Comparison of ENCODE assay signal across 8 mouse cellular contexts in genomic region chr6:83867598-83868585, GRCm38 (mm10). TPM values are rescaled to one million over a fixed set of nuclear protein-coding genes. Genes with fewer than 3 reads are reported as not detected.
DNase-seq lines count a peak whose midpoint lies in the region; ATAC-seq and TF ChIP-seq lines count a peak whose summit lies in the region.

No protein-coding gene starts in this region.

- 0 out of 2 replicates have a peak, but pooled peaks have one; percentile 42 for ATAC-seq in embryonic facial prominence, embryonic 11.5 days (replicated peaks; ENCODE audit: insufficient number of reproducible peaks, low FRiP score, low TSS enrichment, low read depth)
- ATAC-seq in limb, embryonic 14.5 days (ENCODE audit: low FRiP score, low read depth): no peak
- peak; percentile 61 for ATAC-seq in midbrain, embryonic 15.5 days (replicated peaks)

- H3K9ac ChIP-seq in embryonic facial prominence, embryonic 11.5 days (replicated peaks; ENCODE audit: low read length): peak overlapping the region; percentile 47
- H3K9ac ChIP-seq in limb, embryonic 14.5 days (ENCODE audit: low read depth, low read length, severe bottlenecking): peak overlapping the region; percentile 50; the same call in 1 of the 2 replicates
- H3K9ac ChIP-seq in midbrain, embryonic 15.5 days: peak overlapping the region; percentile 70

- no peaks in the 10 kb centered on the region for H3K9me3 ChIP-seq in embryonic facial prominence, embryonic 11.5 days (replicated peaks; ENCODE audit: control insufficient read depth, low read length)
- no peaks in the 10 kb centered on the region for H3K9me3 ChIP-seq in limb, embryonic 14.5 days (ENCODE audit: control insufficient read depth, low read length)
- H3K9me3 ChIP-seq in midbrain, embryonic 15.5 days: no peaks in the 10 kb centered on the region

- WGBS in embryonic facial prominence, embryonic 11.5 days: 3% methylated on average over 19 of the region's 19 CpGs
- 4% methylated on average over 19 of the region's 19 CpGs for WGBS in limb, embryonic 14.5 days
- WGBS in midbrain, embryonic 15.5 days: under 1% methylated on average over 19 of the region's 19 CpGs

- 0 out of 2 replicates have a peak, but pooled peaks cover 3% of the 10 kb centered on the region for H3K27me3 ChIP-seq in embryonic facial prominence, embryonic 11.5 days (ENCODE audit: control insufficient read depth, insufficient read depth, low read length)
- H3K27me3 ChIP-seq in limb, embryonic 14.5 days (ENCODE audit: control insufficient read depth, insufficient read depth, low read length): 0 out of 2 replicates have a peak, but pooled peaks cover 3% of the 10 kb centered on the region
- H3K27me3 ChIP-seq in midbrain, embryonic 15.5 days (replicated peaks): no peaks in the 10 kb centered on the region

- no peak for TF ChIP-seq POLR2A in limb, embryonic 14.5 days (IDR thresholded peaks at IDR 0.05; ENCODE audit: borderline replicate concordance, extremely low read depth, insufficient read depth, insufficient read length)

- H3K36me3 ChIP-seq in embryonic facial prominence, embryonic 11.5 days (replicated peaks; ENCODE audit: control insufficient read depth, insufficient read depth, low read depth, low read length): no peaks in the 10 kb centered on the region
- no peaks in the 10 kb centered on the region for H3K36me3 ChIP-seq in limb, embryonic 14.5 days (ENCODE audit: control insufficient read depth, insufficient read depth, low read length)
- no peaks in the 10 kb centered on the region for H3K36me3 ChIP-seq in midbrain, embryonic 15.5 days (replicated peaks)

- H3K27ac ChIP-seq in embryonic facial prominence, embryonic 11.5 days (replicated peaks; ENCODE audit: low read depth, low read length): no peak overlapping the region
- H3K27ac ChIP-seq in limb, embryonic 14.5 days (replicated peaks; ENCODE audit: low read depth, low read length): no peak overlapping the region
- H3K27ac ChIP-seq in midbrain, embryonic 15.5 days: peak overlapping the region; percentile 72; the same call in 1 of the 2 replicates

- peak; percentile 3 to 22 for DNase-seq in urinary bladder, adult 18-20 months (ENCODE audit: low spot score in 2 of 2)
- no peak for DNase-seq in urinary bladder, postnatal 10 days (ENCODE audit: low spot score)
- DNase-seq in embryonic facial prominence, embryonic 11.5 days (ENCODE audit: low spot score): peak; percentile 24
- DNase-seq in heart, adult 11 months: peak; percentile 98
- DNase-seq in kidney, adult 18-20 months: peak; percentile 30
- peak; percentile 9 for DNase-seq in limb, embryonic 14.5 days (ENCODE audit: low spot score)
- peak; percentile 8 to 21 for DNase-seq in spleen, postnatal 14 days (ENCODE audit: low spot score in 2 of 2)

- peak overlapping the region; percentile 60 for H3K4me3 ChIP-seq in embryonic facial prominence, embryonic 11.5 days (ENCODE audit: low read depth, low read length)
- peak overlapping the region; percentile 63 for H3K4me3 ChIP-seq in limb, embryonic 14.5 days (replicated peaks; ENCODE audit: low read length)
- peak overlapping the region; percentile 71 for H3K4me3 ChIP-seq in midbrain, embryonic 15.5 days

- H3K4me2 ChIP-seq in embryonic facial prominence, embryonic 11.5 days (ENCODE audit: low read depth, low read length): peak overlapping the region; percentile 94
- peak overlapping the region; percentile 100 for H3K4me2 ChIP-seq in limb, embryonic 14.5 days (replicated peaks; ENCODE audit: low read depth, low read length, severe bottlenecking)
- peak overlapping the region; percentile 90 for H3K4me2 ChIP-seq in midbrain, embryonic 15.5 days

- no peaks in the 10 kb centered on the region for H3K4me1 ChIP-seq in embryonic facial prominence, embryonic 11.5 days (ENCODE audit: control insufficient read depth, insufficient read depth, low read length)
- H3K4me1 ChIP-seq in limb, embryonic 14.5 days (ENCODE audit: control insufficient read depth, insufficient read depth, low read length): peaks cover 3% of the 10 kb centered on the region; the same call in 1 of the 2 replicates
- peaks cover 8% of the 10 kb centered on the region for H3K4me1 ChIP-seq in midbrain, embryonic 15.5 days

RNA-seq across cellular contexts. Expression of gene Zfp638, which starts 1.0 kb away (rescaled TPM):
- polyA plus RNA-seq in embryonic facial prominence, embryonic 11.5 days (2014; fragmentation: Nextera tagmentation; extraction: Ambion mirVana): 101 and 116 TPM in 2 replicates
- 42.2 and 55.4 TPM in 2 replicates for polyA plus RNA-seq in limb, embryonic 14.5 days (2012; rRNA removed)
- polyA plus RNA-seq in limb, embryonic 14.5 days (2014; fragmentation: Nextera tagmentation; extraction: Ambion mirVana): 61.8 and 71.5 TPM in 2 replicates
- 70.5 and 76.5 TPM in 2 replicates for polyA plus RNA-seq in midbrain, embryonic 15.5 days (2015; fragmentation: Nextera tagmentation; extraction: Ambion mirVana)

RNA-seq across cellular contexts. Expression of gene Paip2b, which starts 36.4 kb away (rescaled TPM):
- 20.1 and 21.7 TPM in 2 replicates for polyA plus RNA-seq in embryonic facial prominence, embryonic 11.5 days (2014; fragmentation: Nextera tagmentation; extraction: Ambion mirVana)
- 33.5 and 36.3 TPM in 2 replicates for polyA plus RNA-seq in limb, embryonic 14.5 days (2012; rRNA removed)
- 18.2 and 19.0 TPM in 2 replicates for polyA plus RNA-seq in limb, embryonic 14.5 days (2014; fragmentation: Nextera tagmentation; extraction: Ambion mirVana)
- 26.3 and 28.4 TPM in 2 replicates for polyA plus RNA-seq in midbrain, embryonic 15.5 days (2015; fragmentation: Nextera tagmentation; extraction: Ambion mirVana)
